Mouse (Mus musculus) hindbrain, embryonic 14.5 days (tissue): ENCODE measurements around the gene Ces1e. TPM values are rescaled to one million over a fixed set of nuclear protein-coding genes. Genes with fewer than 3 reads are reported as not detected.

Experiments used
- ATAC-seq: fragments of 200-750 bp; cut with Nextera tagmentation; 2 replicates; pipeline ENCODE4 v1.8.0; 2017; ENCODE audit warnings: moderate number of reproducible peaks, mild to moderate bottlenecking, moderate TSS enrichment, moderate library complexity; ENCODE audit not compliant: low FRiP score
- DNase-seq: peaks from one replicate; pipeline ENCODE4 v3.0.0-alpha.2; 2015; ENCODE audit warnings: low spot score
- H3K27ac ChIP-seq: fragments of 300-500 bp; sonication (generic); 2 replicates; pipeline ENCODE4 v1.5.1; 2014; ENCODE audit warnings: mild to moderate bottlenecking, moderate library complexity
- H3K27me3 ChIP-seq: fragments of 300-500 bp; sonication (generic); 2 replicates; pipeline ENCODE4 v1.6.1; 2014; ENCODE audit warnings: mild to moderate bottlenecking, low read length, mixed read lengths; ENCODE audit not compliant: control insufficient read depth, insufficient read depth
- H3K36me3 ChIP-seq: fragments of 300-500 bp; sonication (generic); replicated peaks from 2 replicates; pipeline ENCODE4 v1.6.1; 2014; ENCODE audit not compliant: control insufficient read depth, insufficient read depth
- H3K4me1 ChIP-seq: fragments of 300-500 bp; sonication (generic); replicated peaks from 2 replicates; pipeline ENCODE4 v1.6.1; 2014; ENCODE audit warnings: antibody characterized with exemption, low read length, mixed read lengths; ENCODE audit not compliant: control insufficient read depth, insufficient read depth
- H3K4me2 ChIP-seq: fragments of 300-500 bp; sonication (generic); replicated peaks from 2 replicates; pipeline ENCODE4 v1.6.1; 2014; ENCODE audit warnings: mild to moderate bottlenecking, moderate library complexity
- H3K4me3 ChIP-seq: fragments of 300-500 bp; sonication (generic); replicated peaks from 2 replicates; pipeline ENCODE4 v1.5.1; 2014; ENCODE audit warnings: mild to moderate bottlenecking, low read length
- H3K9ac ChIP-seq: fragments of 300-500 bp; sonication (generic); 2 replicates; pipeline ENCODE4 v1.6.1; 2014
- H3K9me3 ChIP-seq: fragments of 300-500 bp; sonication (generic); 2 replicates; pipeline ENCODE4 v1.6.1; 2016; ENCODE audit warnings: low read length; ENCODE audit not compliant: control insufficient read depth
- WGBS: fragments of 180-500 bp; shearing (Covaris S2); extraction: QIAGEN DNeasy Blood & Tissue Kit; methylation state at CpG from one replicate; pipeline ENCODE4 v1.1.7; 2014; 5-methylcytosine and 5-hydroxymethylcytosine counted together
- polyA plus RNA-seq: library from polyadenylated mRNA; unstranded; fragments of >200 nt; fragmentation: Nextera tagmentation; extraction: Ambion mirVana; gene quantifications from 2 replicates; pipeline ENCODE4 v1.2.1, GENCODE M21; 2014

Ces1e gene
- polyA plus RNA-seq, 1 experiment from 2014 or later = not detected

DNA sequence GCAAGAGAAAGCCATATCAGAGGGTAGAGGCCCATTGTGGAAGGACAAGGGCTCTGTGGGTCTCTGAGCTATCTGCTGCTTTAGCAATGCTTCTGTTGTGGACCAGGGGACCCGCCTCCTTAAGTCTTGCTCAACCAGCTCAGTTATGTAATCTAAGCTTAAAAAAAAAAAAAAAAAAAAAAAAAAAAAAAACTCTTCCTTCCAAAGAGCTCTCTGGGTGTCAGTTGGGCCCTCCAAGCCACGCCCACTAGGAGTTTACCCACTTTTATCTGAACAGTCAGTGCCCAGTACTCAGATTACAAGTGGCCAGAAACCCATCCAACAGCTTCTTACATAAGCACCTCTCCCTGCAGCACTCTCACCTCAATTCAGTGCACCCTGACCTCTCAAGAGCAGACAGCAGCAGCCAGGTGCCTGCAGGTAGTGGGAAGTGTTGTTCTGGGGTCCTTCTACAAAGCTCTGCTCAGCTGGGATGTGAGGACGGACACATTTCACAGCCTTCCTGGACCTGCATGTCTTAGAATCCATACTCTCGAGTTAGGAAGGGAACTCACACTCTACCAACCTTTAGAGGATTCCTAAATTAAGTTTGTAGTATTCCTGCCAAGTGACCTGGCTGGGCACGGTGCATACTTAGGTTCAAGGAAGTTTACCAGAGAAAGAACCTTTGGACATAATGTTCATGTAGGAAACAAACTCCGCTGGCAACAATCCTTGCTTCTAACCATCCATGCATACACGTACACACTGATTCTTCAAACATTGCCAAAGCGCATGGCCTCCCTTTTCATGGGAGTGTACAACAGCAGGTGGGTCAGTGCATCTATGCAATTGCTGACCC, 31.5 kb downstream of the Ces1e start, which contains the start of gene Ces1d:
Gene Ces1d, minus strand, starts transcription at position 154 of the 841 bp plus-strand sequence.
- ATAC-seq (no peak), DNase-seq (no peak)
- H3K4me1 ChIP-seq = no peaks in the 10 kb centered on the region
- 80% methylated on average over 8 of the region's 8 CpGs for WGBS
- H3K36me3 ChIP-seq = no peaks in the 10 kb centered on the region
- no peak within 1 kb of the TSS for H3K4me2 ChIP-seq
- no peaks in the 10 kb centered on the region for H3K27me3 ChIP-seq
- no peak within 1 kb of the TSS for H3K9ac ChIP-seq
- no peaks in the 10 kb centered on the region for H3K9me3 ChIP-seq
- no peak within 1 kb of the TSS for H3K27ac ChIP-seq
- H3K4me3 ChIP-seq = no peak within 1 kb of the TSS

DNA sequence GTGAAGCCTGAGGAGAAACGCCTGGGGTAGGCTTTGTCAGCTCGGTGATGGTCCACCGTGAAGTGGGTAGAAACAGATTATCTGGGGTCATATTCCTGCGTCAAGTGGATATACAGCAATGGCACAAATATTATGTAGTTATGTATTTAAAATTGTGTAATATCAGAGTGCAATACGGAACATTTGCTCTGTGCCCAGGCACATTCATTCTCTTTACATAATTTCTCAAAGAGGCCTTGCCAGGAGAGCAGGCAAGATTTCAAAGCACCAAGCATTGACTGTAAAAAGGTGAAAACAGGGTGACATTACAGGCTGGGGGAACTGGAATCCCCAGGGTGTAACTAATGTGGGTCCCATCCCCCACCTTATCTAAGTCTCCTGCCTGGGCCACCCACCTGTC, 33.0 kb downstream of the Ces1e start:
- no peak overlapping the region for H3K4me2 ChIP-seq
- 95% methylated on average over 5 of the region's 5 CpGs for WGBS
- no peaks in the 10 kb centered on the region for H3K36me3 ChIP-seq
- no peak overlapping the region for H3K27ac ChIP-seq
- DNase-seq (no peak), ATAC-seq (no peak)
- no peaks in the 10 kb centered on the region for H3K4me1 ChIP-seq
- H3K9me3 ChIP-seq = no peaks in the 10 kb centered on the region
- no peak overlapping the region for H3K9ac ChIP-seq
- no peak overlapping the region for H3K4me3 ChIP-seq
- no peaks in the 10 kb centered on the region for H3K27me3 ChIP-seq

DNA sequence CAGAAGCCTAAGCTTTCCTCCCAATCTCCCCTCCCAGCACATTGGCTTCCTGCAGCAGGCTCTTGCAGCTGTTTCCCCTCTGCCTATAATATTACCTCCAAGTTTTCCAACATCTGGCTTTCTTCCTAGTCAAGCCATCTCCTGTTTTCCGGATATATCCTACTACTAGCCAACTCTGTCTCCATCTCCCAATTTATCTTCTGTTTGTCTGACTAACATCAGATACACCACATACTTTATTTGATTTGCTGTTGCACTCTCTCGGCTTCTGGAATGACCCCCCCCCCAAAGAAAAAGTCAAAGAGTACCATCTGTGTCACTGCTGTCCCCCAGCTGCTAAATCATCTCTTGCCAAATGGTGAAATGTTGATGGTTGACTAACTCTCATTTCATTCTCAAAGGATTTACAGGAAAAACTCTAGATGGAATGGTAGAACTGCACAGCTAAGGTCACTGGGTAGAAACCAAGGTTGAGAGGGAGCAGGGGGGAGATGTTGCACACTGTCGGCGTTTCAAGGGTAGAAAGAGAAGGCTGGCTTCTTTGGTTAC, 48.8 kb downstream of the Ces1e start:
- Histone ChIP-seq H3K4me3 (no peak overlapping the region), H3K27ac (no peak overlapping the region), H3K4me1 (no peaks in the 10 kb centered on the region), H3K36me3 (no peaks in the 10 kb centered on the region), H3K9me3 (no peaks in the 10 kb centered on the region), H3K4me2 (no peak overlapping the region), H3K9ac (no peak overlapping the region), H3K27me3 (no peaks in the 10 kb centered on the region)
- ATAC-seq = no peak
- 89% methylated on average over 4 of the region's 4 CpGs for WGBS
- DNase-seq = no peak

DNA sequence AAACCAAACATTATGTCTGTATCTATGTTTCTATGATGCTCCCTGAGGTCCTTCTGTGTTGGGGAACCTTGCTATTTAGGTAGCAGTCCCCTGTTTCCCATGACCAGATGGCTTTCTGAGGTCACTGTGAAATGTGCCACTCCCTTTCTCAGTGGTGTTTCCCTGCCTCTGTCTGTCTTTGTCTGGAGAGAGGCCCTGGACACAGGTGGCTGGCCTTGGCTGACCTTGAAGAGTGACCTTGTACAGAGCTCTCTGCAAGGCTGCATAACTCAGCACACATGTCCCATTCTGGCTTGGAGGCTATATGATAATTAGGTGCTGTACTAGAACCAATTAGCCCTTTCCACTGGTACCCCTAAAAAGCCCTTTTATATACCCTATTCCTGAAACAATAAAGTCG, 52.8 kb downstream of the Ces1e start:
- no peaks in the 10 kb centered on the region for H3K36me3 ChIP-seq
- 62% methylated on average over 1 of the region's 1 CpGs for WGBS
- no peak for DNase-seq
- no peak overlapping the region for H3K9ac ChIP-seq
- H3K27me3 ChIP-seq = no peaks in the 10 kb centered on the region
- H3K27ac ChIP-seq = no peak overlapping the region
- no peaks in the 10 kb centered on the region for H3K4me1 ChIP-seq
- H3K9me3 ChIP-seq = no peaks in the 10 kb centered on the region
- no peak for ATAC-seq
- no peak overlapping the region for H3K4me3 ChIP-seq
- no peak overlapping the region for H3K4me2 ChIP-seq

DNA sequence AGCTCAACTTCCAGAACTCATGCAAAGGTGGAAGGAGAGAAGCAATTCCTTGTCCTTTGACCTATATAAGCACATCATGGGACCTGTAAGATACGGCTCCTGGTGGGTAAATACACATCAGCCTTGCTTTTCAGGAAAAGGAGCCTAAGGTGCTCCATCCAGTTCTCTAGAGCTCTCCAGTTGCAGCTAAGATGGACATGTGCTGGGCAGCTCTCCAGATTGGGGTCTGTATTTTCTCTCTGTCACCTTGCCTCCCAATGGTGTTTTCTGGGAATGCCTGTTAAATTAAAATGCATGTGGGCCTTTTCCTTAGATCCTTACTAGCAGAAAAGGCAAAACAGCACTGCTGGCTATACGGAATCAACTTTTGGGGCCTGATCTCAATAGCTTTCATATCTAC, 54.9 kb downstream of the Ces1e start:
- 92% methylated on average over 2 of the region's 2 CpGs for WGBS
- no peak for ATAC-seq
- H3K4me3 ChIP-seq = no peak overlapping the region
- H3K9me3 ChIP-seq = no peaks in the 10 kb centered on the region
- no peak overlapping the region for H3K27ac ChIP-seq
- DNase-seq = no peak
- no peak overlapping the region for H3K9ac ChIP-seq
- no peaks in the 10 kb centered on the region for H3K27me3 ChIP-seq
- no peaks in the 10 kb centered on the region for H3K4me1 ChIP-seq
- H3K4me2 ChIP-seq = no peak overlapping the region
- H3K36me3 ChIP-seq = no peaks in the 10 kb centered on the region

DNA sequence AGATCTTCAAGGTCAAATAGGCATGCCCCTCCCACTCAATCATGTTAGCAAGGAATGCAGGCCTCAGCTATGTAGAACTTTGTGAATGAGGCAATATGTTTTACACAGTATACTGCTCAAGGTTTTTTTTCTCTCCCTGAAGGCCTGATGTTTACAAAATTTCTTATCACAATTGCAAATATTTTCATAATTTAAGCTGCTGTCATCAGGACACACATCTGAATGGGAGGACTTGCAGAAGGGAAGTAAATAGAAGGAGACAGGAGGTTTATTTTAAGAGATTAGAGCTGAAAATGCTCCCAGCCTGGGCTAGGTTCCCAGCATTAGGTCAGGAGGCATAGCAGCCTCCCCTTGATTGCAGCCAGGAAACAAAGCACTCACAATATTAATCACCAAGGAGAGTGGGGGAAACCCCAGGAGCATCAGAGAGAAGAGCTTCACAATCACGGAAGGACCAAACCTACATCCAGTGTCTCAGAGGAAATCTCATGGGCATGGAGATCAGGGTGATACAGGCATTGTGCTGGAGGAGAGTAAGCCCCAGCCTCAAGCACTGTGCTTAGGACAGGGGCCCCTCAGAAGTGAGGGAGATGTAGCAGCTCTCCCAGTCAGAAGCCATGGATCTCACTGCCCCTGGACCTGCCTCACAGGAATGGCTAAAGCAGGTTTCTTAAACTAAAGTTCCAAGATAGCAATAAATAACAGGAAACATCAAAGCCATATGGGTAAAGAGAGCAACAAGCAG, 57.4 kb downstream of the Ces1e start:
- H3K9me3 ChIP-seq = no peaks in the 10 kb centered on the region

DNA sequence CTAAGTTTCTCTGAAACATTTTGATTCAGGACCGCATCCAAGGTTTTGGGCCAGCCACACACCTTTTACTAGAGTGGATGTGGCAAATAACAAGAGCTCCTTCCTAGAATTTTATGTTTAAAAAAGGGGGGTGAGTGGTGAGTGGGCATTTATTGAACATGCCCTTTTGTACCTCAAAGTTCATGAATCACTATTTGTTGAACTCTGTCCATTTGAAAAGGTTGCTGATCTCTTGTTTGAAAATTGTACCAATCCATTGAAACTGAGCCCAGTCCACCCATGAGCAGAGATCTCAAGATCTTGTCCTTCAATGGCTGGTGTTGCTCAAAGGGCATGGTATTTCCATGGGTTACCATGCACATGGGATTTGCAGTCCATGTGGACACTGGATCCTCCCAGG, 66.1 kb downstream of the Ces1e start:
- Histone ChIP-seq H3K9me3 (no peaks in the 10 kb centered on the region), H3K9ac (no peak overlapping the region), H3K27me3 (no peaks in the 10 kb centered on the region), H3K4me3 (no peak overlapping the region), H3K4me1 (no peaks in the 10 kb centered on the region), H3K27ac (no peak overlapping the region), H3K4me2 (no peak overlapping the region), H3K36me3 (no peaks in the 10 kb centered on the region)
- WGBS = 91% methylated on average over 1 of the region's 1 CpGs
- DNase-seq (no peak), ATAC-seq (no peak)

More for the DNA sequence above, 57.4 kb downstream of the Ces1e start:
- Histone ChIP-seq H3K27ac (no peak overlapping the region), H3K4me2 (no peak overlapping the region), H3K36me3 (no peaks in the 10 kb centered on the region), H3K27me3 (no peaks in the 10 kb centered on the region), H3K4me1 (no peaks in the 10 kb centered on the region), H3K9ac (no peak overlapping the region), H3K4me3 (no peak overlapping the region)
- WGBS = 38% methylated on average over 1 of the region's 1 CpGs
- no peak for DNase-seq
- ATAC-seq = no peak

DNA sequence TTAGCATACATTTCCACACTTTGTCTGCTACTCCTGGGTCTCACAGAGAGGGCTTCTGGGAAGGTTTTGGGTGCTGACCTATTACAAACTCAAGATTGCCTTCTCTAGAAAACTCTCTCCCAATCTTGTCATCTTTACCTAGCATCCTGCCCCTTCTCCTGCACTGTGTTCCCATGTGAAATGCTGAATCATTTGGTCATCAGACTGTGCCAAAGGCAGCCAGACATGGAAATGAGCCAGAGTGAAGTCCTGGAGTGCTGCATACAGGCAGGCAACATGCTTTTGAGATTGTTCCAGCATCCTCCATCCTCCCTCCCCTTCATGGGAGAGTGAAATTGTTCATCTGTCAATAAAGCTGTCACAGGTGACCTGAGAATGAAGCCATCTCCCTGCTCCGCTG, 78.0 kb downstream of the Ces1e start:
- WGBS = 95% methylated on average over 1 of the region's 1 CpGs
- Histone ChIP-seq H3K36me3 (no peaks in the 10 kb centered on the region), H3K27ac (no peak overlapping the region), H3K4me2 (no peak overlapping the region), H3K9me3 (no peaks in the 10 kb centered on the region), H3K4me3 (no peak overlapping the region), H3K9ac (no peak overlapping the region), H3K4me1 (no peaks in the 10 kb centered on the region), H3K27me3 (no peaks in the 10 kb centered on the region)
- DNase-seq = no peak
- ATAC-seq = no peak
